Mouse (Mus musculus) urinary bladder, postnatal 4 days (tissue): Measurements from ENCODE around the gene Adm2.
A peak's percentile ranks its signal among the peaks of the same experiment; 100 is the strongest.

ENCODE experiments used
- DNase-seq, 2 experiments: peaks; one replicate each; pipeline ENCODE4 v3.0.0; 2021 to 2022; ENCODE audit warnings: low spot score in 2 of 2

Adm2 gene

GRCm38 (mm10) chr15:89309962-89310498 is 12.5 kb upstream of the Adm2 start:
- no peak for DNase-seq

DNA sequence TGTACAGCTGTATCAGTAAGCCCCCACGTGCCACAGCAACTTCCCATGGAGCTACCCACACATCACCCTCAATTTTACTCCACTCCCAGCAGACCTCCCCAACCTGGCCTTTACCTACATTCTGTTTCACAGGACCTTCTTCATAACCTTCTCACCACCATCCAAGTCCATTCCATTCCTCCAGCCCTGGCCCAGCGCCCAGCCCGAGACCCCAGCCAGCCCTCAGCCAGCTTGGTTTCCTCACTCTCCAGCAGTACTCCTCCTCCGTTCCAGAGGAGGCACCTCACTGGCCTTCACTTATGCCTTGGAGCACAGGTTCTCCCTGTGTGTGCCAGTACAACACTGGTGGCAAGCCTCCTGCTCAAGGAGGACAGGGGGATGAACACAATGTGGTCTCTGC is 9.2 kb upstream of the Adm2 start:
- no peak for DNase-seq

- DNase-seq, result no peak
Observed at GRCm38 (mm10) chr15:89314107-89314506, 8.4 kb upstream of the Adm2 start.

DNA sequence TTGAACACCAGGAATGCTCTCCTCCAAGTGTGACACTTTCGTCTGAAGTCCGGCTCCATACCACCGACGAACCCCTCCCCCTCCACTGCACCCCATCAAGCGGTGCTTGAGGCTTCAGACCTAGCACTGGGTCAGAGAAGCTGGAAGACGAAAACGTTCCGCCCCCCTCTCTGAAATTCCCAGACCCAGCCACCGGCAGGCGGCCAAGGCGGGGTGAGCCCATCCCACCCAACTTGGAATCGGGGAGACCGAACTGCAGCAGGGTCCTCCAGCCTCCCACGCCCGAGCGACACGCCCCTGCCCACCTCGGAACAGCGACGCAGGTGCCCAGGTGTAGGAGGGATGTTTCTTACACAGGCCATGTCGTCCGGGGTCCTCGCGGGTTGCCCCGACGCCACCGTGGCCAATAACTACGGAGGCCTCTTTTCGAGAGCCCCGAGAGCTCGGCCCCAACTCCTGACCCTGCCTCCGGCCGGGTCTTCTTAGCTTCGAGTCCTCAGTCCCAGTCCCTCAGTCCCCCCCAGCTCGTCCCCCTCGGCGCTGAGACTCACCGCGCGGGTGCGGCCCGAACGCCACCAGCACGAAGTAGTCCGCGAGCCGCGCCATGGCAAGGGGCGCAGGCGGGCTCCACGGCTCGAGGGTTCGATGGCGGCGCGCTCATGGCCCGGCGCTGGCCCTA is 7.9 kb upstream of the Adm2 start:
- no peak for DNase-seq

- DNase-seq, result peak; percentile 98
Observed at GRCm38 (mm10) chr15:89315190-89315731, 7.3 kb upstream of the Adm2 start, which contains the start of gene Sbf1. Gene Sbf1, minus strand, starts transcription at chr15:89315311.

DNA sequence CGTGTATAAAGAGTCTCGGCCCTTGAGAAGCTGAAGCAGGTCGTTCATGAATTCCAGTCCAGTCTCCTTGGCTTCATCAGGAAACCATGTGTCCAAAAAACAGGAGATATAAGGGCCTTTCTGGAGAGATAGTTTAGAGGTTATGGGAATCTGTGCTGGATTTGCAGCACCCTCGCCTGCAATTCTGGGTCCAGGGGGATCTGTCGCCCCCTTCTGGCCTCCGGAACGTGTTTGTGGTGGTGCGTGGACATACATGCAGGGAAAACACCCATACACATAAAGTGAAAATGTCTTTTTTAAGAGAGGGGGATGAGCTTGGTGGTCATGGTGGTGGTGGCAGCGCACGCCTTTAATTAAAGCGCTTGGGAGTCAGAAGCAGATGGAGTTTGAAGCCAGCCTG is 6.4 kb upstream of the Adm2 start:
- no peak for DNase-seq

DNA sequence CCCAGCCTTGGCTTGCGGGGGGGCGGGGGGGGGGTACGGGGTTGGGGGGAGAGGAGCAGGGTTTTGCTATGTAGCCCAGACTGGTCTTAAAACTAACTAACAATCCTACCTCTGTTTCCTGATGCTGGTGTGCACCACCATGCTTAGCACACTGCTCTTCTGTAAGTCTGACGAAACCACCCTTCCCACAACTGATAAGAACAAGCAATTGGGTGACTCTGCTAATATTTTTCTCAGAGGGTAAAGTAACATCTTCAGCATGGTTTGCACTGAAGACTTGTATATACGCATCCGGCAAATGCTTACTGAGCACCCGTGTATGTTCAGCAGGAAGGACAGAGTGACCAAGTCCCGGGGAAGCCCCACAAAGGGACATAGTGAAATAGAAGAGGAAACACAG is 1.3 kb upstream of the Adm2 start:
- DNase-seq, result no peak

DNA sequence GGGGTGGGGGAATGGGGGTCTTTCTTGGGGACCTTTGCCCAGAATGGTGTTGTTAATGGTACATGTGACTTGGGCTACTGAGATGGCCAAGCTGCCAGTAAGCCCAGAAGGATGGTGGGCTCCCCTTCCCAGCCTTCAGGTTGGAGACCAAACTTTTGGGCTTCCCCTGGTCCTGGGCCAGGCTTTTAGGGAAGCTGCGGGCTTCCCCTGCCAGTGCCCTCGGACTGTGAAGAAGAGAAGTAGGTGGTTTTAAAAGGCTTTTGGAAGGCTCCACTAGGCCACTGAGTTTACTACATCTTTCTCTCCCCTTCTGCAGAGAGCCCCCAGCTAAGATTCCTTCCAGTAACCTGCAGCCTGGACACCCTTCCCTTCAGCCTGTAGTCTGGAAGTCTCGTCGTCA is 1.1 kb downstream of the Adm2 start:
- DNase-seq, result no peak

DNA sequence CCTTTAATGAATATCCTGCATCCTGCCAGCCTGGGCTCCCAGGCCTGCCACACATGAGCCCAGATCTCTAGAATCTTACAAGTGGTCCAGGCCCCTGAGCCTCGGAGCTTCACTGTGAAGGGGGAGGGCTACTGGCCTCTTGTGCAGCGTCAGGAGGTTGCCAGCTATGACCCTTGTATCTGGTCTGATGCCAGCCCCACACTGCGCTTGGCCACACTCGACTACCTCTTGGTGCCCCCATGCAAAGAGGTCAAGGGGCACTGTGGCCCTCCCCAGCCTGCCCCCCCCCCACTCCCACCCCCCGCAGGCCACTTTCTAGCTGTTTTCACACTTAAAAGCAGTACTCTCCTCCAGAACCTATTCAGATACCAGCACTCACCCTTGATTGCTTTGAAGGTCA is 3.9 kb downstream of the Adm2 start:
- DNase-seq, result no peak

DNA sequence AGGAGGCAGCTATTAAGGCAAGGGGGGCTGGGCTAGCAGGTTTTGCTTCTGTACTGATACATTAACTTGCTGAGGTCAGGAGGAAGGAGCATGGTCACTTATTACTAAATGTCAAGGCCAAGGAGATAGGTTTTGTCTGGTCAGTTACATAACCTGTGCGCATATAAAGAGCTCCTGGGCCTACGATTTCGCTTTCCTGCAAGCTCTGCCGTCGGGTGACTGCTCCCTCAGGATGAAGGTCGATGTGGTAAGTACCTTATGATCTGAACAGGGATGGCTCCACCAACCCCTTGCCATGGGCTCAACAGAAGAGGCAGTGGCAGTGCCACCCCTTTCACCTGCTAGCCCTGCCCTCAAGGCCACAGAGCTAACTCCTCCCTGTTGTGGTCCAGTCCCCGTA is 11.8 kb downstream of the Adm2 start, which contains the start of gene Miox:
Miox (plus strand) TSS at position 128 of the 400 bp plus-strand sequence.
- DNase-seq, result no peak

- no peak for DNase-seq
Observed at GRCm38 (mm10) chr15:89334774-89335537, 12.4 kb downstream of the Adm2 start.

GRCm38 (mm10) chr15:89336422-89336821 is 13.9 kb downstream of the Adm2 start:
- DNase-seq, result no peak

GRCm38 (mm10) chr15:89339696-89340095 is 17.2 kb downstream of the Adm2 start:
- no peak for DNase-seq

- no peak for DNase-seq
Observed at GRCm38 (mm10) chr15:89340136-89340535, 17.6 kb downstream of the Adm2 start.

- no peak for DNase-seq
Observed at GRCm38 (mm10) chr15:89341678-89342077, 19.2 kb downstream of the Adm2 start.

DNA sequence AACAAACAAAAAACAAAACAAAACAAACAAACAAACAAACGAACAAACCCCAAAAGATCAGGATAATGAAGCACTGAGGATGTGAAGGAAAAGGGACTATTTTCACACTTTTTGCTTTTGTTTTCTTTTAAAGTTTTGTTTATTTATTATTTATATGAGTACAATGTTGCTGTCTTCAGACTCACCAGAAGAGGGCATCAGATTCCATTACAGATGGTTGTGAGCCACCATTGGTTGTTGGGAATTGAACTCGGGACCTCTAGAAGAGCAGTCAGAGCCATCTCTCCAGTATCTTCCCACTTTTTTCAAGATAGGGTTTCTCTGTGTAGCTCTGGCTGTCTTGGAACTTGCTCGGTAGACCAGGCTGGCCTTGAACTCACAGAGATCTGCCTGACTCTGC is 20.8 kb downstream of the Adm2 start:
- no peak for DNase-seq

- DNase-seq, result no peak
Observed at GRCm38 (mm10) chr15:89350447-89350846, 27.9 kb downstream of the Adm2 start.

DNA sequence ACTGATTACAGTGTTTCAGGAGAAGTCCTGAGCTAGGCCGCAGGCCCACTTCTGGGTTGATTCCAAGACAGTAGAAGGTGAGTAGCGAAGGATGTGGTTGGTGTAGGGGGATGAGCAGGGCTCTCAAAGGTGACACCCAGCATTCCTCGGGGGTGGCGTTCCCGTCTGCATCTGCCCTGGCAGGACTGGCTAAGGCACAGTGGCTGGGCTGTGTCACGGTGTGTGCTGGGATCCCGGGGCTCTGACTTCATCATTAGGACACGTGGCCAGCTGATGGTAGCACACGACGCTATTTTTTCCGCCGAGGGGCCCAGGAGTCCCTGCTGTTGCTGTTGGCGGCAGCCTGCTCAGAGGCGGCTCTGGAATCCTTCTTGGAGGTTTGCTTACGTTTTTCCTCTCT is 28.8 kb downstream of the Adm2 start:
- DNase-seq, result no peak

- DNase-seq, result peak in 1 of 2 experiments; percentile 58
Observed at GRCm38 (mm10) chr15:89352054-89352453, 29.5 kb downstream of the Adm2 start.

GRCm38 (mm10) chr15:89352795-89353194 is 30.3 kb downstream of the Adm2 start:
- DNase-seq, result no peak

DNA sequence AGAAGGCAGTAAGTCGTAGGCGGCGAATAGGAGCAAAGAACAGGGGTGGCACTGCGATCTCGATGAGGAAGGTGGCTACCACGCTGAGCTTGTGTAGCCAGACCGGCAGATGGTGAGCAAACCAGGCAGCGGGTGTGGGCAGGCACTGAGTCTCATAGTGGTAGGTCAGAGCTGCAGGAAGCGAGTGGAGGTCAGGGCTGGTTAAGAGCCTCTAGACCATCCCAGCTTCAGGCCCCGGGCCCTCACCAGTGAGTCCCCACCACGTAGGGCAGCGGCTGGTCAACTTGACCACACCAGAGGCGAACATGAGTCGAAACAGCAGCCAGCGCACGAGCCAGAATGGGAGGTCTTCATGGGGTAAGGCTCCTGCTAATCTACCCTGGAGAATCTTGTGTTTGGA is 31.3 kb downstream of the Adm2 start:
- no peak for DNase-seq

DNA sequence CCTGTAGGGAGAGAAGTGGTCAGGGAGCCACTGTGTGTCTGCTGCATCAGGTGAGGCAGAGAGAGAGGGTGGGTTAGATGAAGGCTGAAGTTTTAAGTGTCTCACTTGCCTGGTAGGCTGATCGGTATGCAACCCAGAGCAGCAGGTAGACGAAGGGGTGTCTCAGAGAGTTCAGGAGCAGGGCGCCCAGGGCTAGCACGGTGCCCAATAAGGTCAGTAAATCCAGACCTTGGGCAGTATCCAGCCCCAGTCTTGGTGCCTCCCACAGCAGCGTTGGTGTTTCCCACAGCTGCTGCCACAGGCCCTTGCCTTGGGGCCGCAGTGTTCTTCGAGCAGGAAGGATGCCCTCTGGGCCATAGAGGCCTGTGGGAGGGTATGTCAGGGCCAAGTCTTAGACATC is 31.9 kb downstream of the Adm2 start:
- no peak for DNase-seq
